Mouse (Mus musculus): ENCODE measurements at regions not wholly inside any gene's neighbourhood (a gene's known extent, or its start where the extent isn't known, plus 50 kb on each side); places are given as distances from the start of the nearest gene placed in this dataset.
A peak's percentile ranks its signal among the peaks of the same experiment; 100 is the strongest.

DNA sequence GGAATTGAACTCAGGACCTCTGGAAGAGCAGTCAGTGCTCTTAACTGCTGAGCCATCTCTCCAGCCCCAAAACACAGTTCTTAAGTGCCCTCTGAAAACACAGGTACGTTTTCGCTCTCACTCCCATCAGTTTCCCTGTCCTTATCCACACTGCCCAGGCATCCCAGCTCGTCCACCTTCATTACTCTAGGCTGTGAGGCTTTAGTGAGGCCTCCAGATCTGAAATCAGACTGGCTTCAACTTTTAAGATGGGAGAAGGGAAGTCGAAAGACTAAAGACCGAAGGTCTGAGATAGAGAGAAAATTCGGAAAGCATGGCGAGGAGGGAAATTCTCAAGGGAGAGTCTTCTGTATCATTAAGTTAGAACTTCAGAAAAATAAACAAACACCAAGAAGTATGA lies 54.8 kb upstream of the Tet2 start:
- ATAC-seq (ENCODE audit: insufficient read depth) (no peak), DNase-seq (no peak)
- H3K4me1 ChIP-seq (ENCODE audit: insufficient read depth): peaks cover 8% of the 10 kb centered on the region; the same call in 1 of the 2 replicates
- no peaks in the 10 kb centered on the region for H3K27me3 ChIP-seq (ENCODE audit: insufficient read depth, low read length)
- no peaks in the 10 kb centered on the region for H3K36me3 ChIP-seq (ENCODE audit: insufficient read depth)
- H3K4me3 ChIP-seq (ENCODE audit: low read depth, low read length): no peak overlapping the region
- no peak overlapping the region for H3K4me2 ChIP-seq
- no peak overlapping the region for H3K9ac ChIP-seq
- H3K27ac ChIP-seq (ENCODE audit: low read depth): no peak overlapping the region
- WGBS: 85% methylated on average over 7 of the region's 7 CpGs
- no peaks in the 10 kb centered on the region for H3K9me3 ChIP-seq (ENCODE audit: low read depth, low read length)
- no peak for TF ChIP-seq CTCF (IDR thresholded peaks at IDR 0.05; ENCODE audit: low read depth)

DNA sequence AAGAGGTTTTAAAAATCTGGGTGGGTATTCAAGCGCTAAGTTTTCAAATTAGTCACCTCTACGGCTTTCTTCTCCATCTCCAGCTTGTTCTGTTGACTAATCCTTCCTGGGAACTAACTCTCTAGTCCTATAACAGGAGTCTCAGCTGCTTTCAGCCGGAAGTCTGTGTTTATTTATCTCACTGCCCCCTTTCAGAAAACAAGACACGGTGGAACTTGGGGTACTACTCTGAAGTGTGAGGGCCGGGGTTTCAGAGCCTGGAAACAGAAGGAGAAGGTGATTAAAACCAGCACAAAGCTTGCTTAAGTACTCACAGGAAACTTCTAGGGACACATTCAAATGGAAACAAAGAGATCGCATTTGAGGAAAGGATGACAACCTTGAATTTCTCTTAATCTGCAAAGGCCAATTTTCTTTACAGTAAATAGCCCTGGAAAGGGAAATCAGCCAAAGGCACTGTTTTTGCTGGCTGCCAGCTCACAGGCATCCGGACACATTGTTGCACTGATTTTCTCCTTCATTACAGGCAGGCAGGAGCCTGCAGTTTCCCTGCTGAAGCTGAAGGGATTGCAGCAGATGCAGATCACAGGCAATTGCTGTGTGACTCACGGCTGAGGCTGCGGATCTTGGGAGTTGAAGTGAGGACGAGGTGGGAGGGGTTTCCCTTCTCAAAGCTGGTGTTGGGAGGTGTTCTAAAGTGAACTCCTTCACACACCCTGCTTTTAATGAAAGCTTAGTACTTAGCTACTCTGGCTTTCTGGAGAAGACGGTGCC lies 55.7 kb upstream of the Tet2 start:
- DNase-seq (peak; percentile 70), ATAC-seq (ENCODE audit: insufficient read depth) (peak; percentile 77)
- Histone ChIP-seq H3K9ac (no peak overlapping the region), H3K4me1 (ENCODE audit: insufficient read depth) (peaks cover 8% of the 10 kb centered on the region; the same call in 1 of the 2 replicates), H3K36me3 (ENCODE audit: insufficient read depth) (no peaks in the 10 kb centered on the region), H3K27me3 (ENCODE audit: insufficient read depth, low read length) (no peaks in the 10 kb centered on the region), H3K4me3 (ENCODE audit: low read depth, low read length) (no peak overlapping the region), H3K27ac (ENCODE audit: low read depth) (peak overlapping the region; percentile 54; the same call in 1 of the 2 replicates), H3K4me2 (peak overlapping the region; percentile 26; the same call in 1 of the 2 replicates), H3K9me3 (ENCODE audit: low read depth, low read length) (no peaks in the 10 kb centered on the region)
- TF ChIP-seq CTCF (IDR thresholded peaks at IDR 0.05; ENCODE audit: low read depth): no peak
- WGBS: 15% methylated on average over 11 of the region's 11 CpGs

DNA sequence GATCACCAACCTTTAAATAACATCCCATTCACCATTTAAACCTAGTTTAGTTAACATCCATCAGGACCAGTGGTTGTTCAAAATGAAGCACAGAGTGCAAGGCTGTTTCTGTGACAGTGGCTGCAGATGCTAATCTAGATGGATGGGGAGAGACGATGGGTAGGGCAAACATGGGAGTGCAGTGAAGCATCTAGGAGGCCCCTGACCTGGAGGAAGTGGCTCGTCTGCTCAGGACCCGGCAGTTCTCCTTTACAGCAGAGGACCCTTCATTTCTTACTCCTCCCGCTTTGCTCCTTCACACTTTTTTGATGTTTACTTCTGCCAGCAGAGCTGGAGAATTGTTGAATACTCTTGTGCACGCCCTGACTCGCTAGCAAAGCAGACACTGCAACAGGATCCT lies 60.5 kb upstream of the Tet2 start:
- TF ChIP-seq CTCF (IDR thresholded peaks at IDR 0.05; ENCODE audit: low read depth): no peak
- 66% methylated on average over 6 of the region's 6 CpGs for WGBS
- ATAC-seq (ENCODE audit: insufficient read depth): no peak

DNA sequence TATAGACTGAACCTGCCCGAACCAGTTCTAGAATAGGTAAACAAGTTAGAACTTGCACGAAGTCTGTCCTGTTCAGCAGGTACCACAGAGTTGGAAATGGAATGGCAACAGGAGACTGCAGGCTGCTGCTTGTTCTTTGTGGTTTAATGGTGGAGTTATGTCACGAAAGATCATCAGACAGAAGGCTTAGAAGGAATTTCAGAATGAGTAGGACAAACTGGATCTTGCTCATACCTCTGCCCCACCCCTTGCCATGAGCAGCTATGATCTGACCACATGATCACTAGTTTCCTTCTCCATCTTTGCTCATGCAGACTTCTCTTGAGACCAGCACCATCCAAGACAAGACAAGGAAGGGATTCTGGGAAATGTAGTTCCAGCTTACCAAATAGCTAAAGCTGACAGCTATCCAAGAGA lies 63.9 kb upstream of the Tet2 start:
- Histone ChIP-seq H3K36me3 (ENCODE audit: insufficient read depth) (no peaks in the 10 kb centered on the region), H3K9ac (no peak overlapping the region), H3K4me3 (ENCODE audit: low read depth, low read length) (no peak overlapping the region), H3K27me3 (ENCODE audit: insufficient read depth, low read length) (no peaks in the 10 kb centered on the region), H3K4me1 (ENCODE audit: insufficient read depth) (no peaks in the 10 kb centered on the region), H3K4me2 (no peak overlapping the region), H3K27ac (ENCODE audit: low read depth) (no peak overlapping the region), H3K9me3 (ENCODE audit: low read depth, low read length) (no peaks in the 10 kb centered on the region)
- 64% methylated on average over 3 of the region's 3 CpGs for WGBS
- no peak for TF ChIP-seq CTCF (IDR thresholded peaks at IDR 0.05; ENCODE audit: low read depth)
- no peak for ATAC-seq (ENCODE audit: insufficient read depth)
- no peak for DNase-seq

More for the DNA sequence above, 60.5 kb upstream of the Tet2 start:
- H3K27me3 ChIP-seq (ENCODE audit: insufficient read depth, low read length): no peaks in the 10 kb centered on the region
- no peaks in the 10 kb centered on the region for H3K36me3 ChIP-seq (ENCODE audit: insufficient read depth)
- no peak overlapping the region for H3K4me3 ChIP-seq (ENCODE audit: low read depth, low read length)
- H3K4me2 ChIP-seq: no peak overlapping the region
- H3K27ac ChIP-seq (ENCODE audit: low read depth): no peak overlapping the region
- H3K9me3 ChIP-seq (ENCODE audit: low read depth, low read length): no peaks in the 10 kb centered on the region
- DNase-seq: no peak
- H3K4me1 ChIP-seq (ENCODE audit: insufficient read depth): peaks cover 3% of the 10 kb centered on the region; the same call in 1 of the 2 replicates
- H3K9ac ChIP-seq: no peak overlapping the region

DNA sequence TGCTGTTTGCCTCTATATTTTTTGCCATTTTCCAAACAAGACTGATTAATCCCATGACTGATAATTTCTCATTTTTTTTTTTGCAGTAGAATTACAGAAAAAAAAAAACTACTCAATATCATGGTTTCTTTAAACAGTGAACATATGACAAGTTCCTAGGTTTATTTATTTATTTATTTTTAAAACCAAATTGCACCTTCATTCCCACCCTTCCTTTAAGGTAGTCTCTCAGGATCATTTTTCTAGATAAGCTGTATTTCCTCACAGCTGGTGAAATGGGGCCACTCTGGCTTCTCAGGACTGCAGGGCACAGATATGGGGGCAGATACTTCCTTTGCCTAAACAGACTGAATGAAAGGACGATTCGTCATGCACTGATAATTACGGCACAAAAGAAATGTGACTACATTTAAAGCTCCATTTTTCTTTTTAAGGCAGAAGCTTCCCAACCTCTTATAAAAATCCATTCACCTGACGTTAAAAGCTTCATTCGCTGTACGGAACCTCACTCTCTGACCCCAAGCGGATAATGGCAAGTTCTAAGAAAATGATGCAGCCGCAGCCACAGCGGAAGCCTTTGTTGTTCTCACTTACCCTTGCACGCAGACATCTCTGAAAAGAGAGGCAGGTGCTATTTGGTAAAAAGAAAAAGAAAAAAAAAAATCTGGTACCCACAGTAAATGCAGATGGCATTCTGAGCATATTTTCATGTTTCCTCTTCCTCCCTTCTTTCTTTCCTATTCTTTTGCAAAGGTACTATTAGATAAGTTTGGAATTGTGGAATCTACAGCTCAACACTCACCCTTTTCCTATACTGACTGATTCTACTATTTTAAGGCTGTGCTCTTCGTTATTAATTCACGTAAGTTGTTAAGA lies 69.1 kb upstream of the Tet2 start:
- Histone ChIP-seq H3K4me1 (ENCODE audit: insufficient read depth) (no peaks in the 10 kb centered on the region), H3K27me3 (ENCODE audit: insufficient read depth, low read length) (no peaks in the 10 kb centered on the region), H3K4me2 (no peak overlapping the region), H3K9me3 (ENCODE audit: low read depth, low read length) (no peaks in the 10 kb centered on the region), H3K27ac (ENCODE audit: low read depth) (no peak overlapping the region), H3K9ac (no peak overlapping the region), H3K4me3 (ENCODE audit: low read depth, low read length) (no peak overlapping the region), H3K36me3 (ENCODE audit: insufficient read depth) (no peaks in the 10 kb centered on the region)
- no peak for DNase-seq
- no peak for ATAC-seq (ENCODE audit: insufficient read depth)
- 49% methylated on average over 12 of the region's 12 CpGs for WGBS
- TF ChIP-seq CTCF (IDR thresholded peaks at IDR 0.05; ENCODE audit: low read depth): no peak

DNA sequence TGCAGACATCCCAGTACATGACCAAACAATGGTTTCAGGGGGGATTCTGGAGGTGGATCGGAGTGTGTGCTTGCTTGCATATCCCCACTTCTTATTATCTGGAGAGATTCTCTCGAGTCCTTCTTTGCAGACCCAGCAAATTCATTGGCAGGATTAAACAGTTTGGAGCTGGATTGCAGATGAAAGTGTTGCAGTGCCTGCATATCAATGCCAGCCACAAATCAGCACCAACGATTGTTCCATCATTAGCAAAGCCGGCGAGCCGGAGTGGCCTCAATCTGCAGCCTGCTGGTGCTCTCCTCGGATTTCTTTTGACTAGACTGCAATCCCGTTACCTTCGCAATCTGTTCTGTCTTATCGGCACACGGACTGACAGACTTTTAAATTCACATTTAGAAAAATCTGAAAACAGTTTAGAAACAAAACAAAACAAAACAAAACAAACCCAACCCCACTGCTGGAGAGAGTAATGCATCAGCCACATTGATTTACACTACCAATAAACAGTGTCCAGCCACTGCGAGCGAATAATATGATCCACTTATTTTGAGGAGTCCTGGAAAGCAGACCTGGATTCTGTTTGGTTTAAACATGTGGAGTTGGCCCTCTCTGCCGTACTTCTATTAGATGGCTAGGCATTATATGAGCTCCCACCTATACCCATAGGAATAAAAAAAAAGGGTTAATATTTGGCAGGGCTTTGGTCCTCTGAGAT lies 69.9 kb upstream of the Tet2 start:
- no peak overlapping the region for H3K9ac ChIP-seq
- DNase-seq: no peak
- 31% methylated on average over 14 of the region's 14 CpGs for WGBS
- no peak for ATAC-seq (ENCODE audit: insufficient read depth)
- 0 out of 2 replicates have a peak overlapping the region, but pooled peaks have one; percentile 24 for H3K4me2 ChIP-seq
- no peaks in the 10 kb centered on the region for H3K36me3 ChIP-seq (ENCODE audit: insufficient read depth)
- no peaks in the 10 kb centered on the region for H3K9me3 ChIP-seq (ENCODE audit: low read depth, low read length)
- no peak overlapping the region for H3K27ac ChIP-seq (ENCODE audit: low read depth)
- H3K4me1 ChIP-seq (ENCODE audit: insufficient read depth): no peaks in the 10 kb centered on the region
- no peak for TF ChIP-seq CTCF (IDR thresholded peaks at IDR 0.05; ENCODE audit: low read depth)
- no peaks in the 10 kb centered on the region for H3K27me3 ChIP-seq (ENCODE audit: insufficient read depth, low read length)
- H3K4me3 ChIP-seq (ENCODE audit: low read depth, low read length): no peak overlapping the region

All from lung, embryonic 14.5 days (tissue).